Mouse (Mus musculus): ENCODE measurements around the gene Kbtbd13. TPM values are rescaled to one million over a fixed set of nuclear protein-coding genes. Genes with fewer than 3 reads are reported as not detected.
A peak's percentile ranks its signal among the peaks of the same experiment; 100 is the strongest.

Gene Kbtbd13
- total and polyA plus RNA-seq, 2 experiments from 2014 or later: 0.46 to 1.0 TPM

GRCm38 (mm10) chr9:65372449-65372848, 19.0 kb downstream of the Kbtbd13 start:
- H3K9ac ChIP-seq (replicated peaks; ENCODE audit: low read length): no peak overlapping the region
- no peaks in the 10 kb centered on the region for H3K27me3 ChIP-seq (ENCODE audit: insufficient read depth, low read length)
- DNase-seq (ENCODE audit: low spot score) (peak; percentile 35), ATAC-seq (no peak)
- H3K36me3 ChIP-seq (ENCODE audit: insufficient read depth, low read length): peaks cover 12% of the 10 kb centered on the region; the same call in 1 of the 2 replicates
- no peaks in the 10 kb centered on the region for H3K9me3 ChIP-seq (ENCODE audit: low read length)
- H3K27ac ChIP-seq: no peak overlapping the region
- WGBS: 77% methylated on average over 4 of the region's 4 CpGs
- peak; percentile 52 for TF ChIP-seq CTCF (IDR thresholded peaks at IDR 0.05; ENCODE audit: low read depth)
- H3K4me1 ChIP-seq (ENCODE audit: insufficient read depth, low read length): no peaks in the 10 kb centered on the region
- H3K4me2 ChIP-seq (ENCODE audit: low read depth, low read length): no peak overlapping the region
- H3K4me3 ChIP-seq (ENCODE audit: low read length): no peak overlapping the region

- Histone ChIP-seq H3K9me3 (ENCODE audit: low read length) (no peaks in the 10 kb centered on the region), H3K27me3 (ENCODE audit: insufficient read depth, low read length) (no peaks in the 10 kb centered on the region), H3K4me1 (ENCODE audit: insufficient read depth, low read length) (no peaks in the 10 kb centered on the region), H3K27ac (no peak overlapping the region), H3K36me3 (ENCODE audit: insufficient read depth, low read length) (peaks cover 12% of the 10 kb centered on the region; the same call in 1 of the 2 replicates), H3K9ac (replicated peaks; ENCODE audit: low read length) (no peak overlapping the region), H3K4me2 (ENCODE audit: low read depth, low read length) (no peak overlapping the region), H3K4me3 (ENCODE audit: low read length) (no peak overlapping the region)
- no peak for TF ChIP-seq CTCF (IDR thresholded peaks at IDR 0.05; ENCODE audit: low read depth)
- 78% methylated on average over 24 of the region's 24 CpGs for WGBS
- ATAC-seq (no peak), DNase-seq (ENCODE audit: low spot score) (no peak)
These were observed 19.7 kb downstream of the Kbtbd13 start for GRCm38 (mm10) chr9:65371756-65372155.

DNA sequence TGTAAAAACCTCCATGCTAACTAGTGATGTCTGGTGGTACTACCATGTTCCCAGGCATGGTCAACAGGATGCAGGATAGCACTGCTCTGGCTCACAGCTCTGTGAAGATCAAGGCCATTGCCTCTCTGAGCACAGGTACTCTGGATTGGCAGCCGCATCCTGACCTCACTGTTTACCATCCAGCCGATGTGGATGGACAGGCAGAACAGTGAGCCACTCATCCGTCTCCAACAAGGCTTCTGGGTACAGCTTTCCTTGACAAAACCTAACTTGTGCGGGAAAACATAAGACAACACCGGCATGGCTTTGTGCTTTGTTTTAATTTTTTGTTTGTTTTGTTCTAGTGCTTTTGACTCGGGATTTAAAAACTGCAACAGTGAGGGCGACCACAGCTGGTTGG, 25.7 kb downstream of the Kbtbd13 start:
- Histone ChIP-seq H3K9ac (replicated peaks; ENCODE audit: low read length) (no peak overlapping the region), H3K27ac (no peak overlapping the region), H3K27me3 (ENCODE audit: insufficient read depth, low read length) (no peaks in the 10 kb centered on the region), H3K9me3 (ENCODE audit: low read length) (no peaks in the 10 kb centered on the region), H3K4me2 (ENCODE audit: low read depth, low read length) (no peak overlapping the region), H3K36me3 (ENCODE audit: insufficient read depth, low read length) (peaks cover 19% of the 10 kb centered on the region; the same call in 1 of the 2 replicates), H3K4me1 (ENCODE audit: insufficient read depth, low read length) (no peaks in the 10 kb centered on the region), H3K4me3 (ENCODE audit: low read length) (no peak overlapping the region)
- ATAC-seq (no peak), DNase-seq (ENCODE audit: low spot score) (no peak)
- TF ChIP-seq CTCF (IDR thresholded peaks at IDR 0.05; ENCODE audit: low read depth): no peak
- whole genome bisulfite sequencing: 92% methylated on average over 7 of the region's 7 CpGs

GRCm38 (mm10) chr9:65363684-65364083, 27.8 kb downstream of the Kbtbd13 start:
- H3K27ac ChIP-seq: no peak overlapping the region
- no peak for TF ChIP-seq CTCF (IDR thresholded peaks at IDR 0.05; ENCODE audit: low read depth)
- ATAC-seq (no peak), DNase-seq (ENCODE audit: low spot score) (no peak)
- 64% methylated on average over 9 of the region's 9 CpGs for WGBS
- H3K9ac ChIP-seq (replicated peaks; ENCODE audit: low read length): no peak overlapping the region
- H3K36me3 ChIP-seq (ENCODE audit: insufficient read depth, low read length): peaks cover 31% of the 10 kb centered on the region
- no peak overlapping the region for H3K4me2 ChIP-seq (ENCODE audit: low read depth, low read length)
- H3K27me3 ChIP-seq (ENCODE audit: insufficient read depth, low read length): no peaks in the 10 kb centered on the region
- H3K4me1 ChIP-seq (ENCODE audit: insufficient read depth, low read length): no peaks in the 10 kb centered on the region
- no peaks in the 10 kb centered on the region for H3K9me3 ChIP-seq (ENCODE audit: low read length)
- no peak overlapping the region for H3K4me3 ChIP-seq (ENCODE audit: low read length)

DNA sequence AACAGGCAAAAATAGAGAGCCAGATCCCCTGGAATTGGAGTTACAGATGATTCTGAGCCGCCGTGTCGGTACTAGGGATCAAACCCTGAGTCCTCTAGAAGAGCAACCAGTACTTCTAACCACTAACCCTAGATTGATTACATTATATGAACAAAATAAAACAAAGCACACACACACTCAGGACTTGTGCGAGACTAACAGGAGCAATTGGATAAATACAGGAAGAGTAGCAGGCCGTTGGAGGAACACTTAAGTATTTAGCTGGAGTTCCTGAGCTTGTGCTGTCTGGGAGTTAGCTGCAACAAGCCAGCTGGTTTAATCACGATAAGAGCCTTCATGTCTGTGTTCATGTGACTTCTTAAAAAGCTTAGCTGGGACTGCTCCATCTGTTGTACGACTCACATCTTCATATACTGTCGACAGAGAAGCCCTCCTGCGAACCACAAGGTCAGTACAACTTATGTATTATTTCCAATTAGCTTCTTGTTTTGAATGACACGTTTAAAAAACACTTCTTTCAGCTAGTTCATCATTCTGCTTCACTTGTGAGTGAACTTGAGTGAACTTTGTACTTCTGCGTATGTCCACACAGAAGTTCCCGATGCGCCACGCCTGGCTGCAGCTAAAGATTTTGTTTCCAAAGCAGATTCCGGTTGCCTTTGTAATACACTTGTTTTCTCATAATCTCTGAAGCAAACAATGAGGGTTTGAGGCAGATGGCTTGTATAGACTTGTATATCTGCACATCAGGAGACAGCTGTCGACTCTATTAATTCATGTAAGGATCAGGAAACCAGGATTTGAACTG, 30.6 kb downstream of the Kbtbd13 start, which contains the start of gene Ubap1l:
TSS of gene Ubap1l (plus strand) at position 401 of the 808 bp plus-strand sequence.
- Histone ChIP-seq H3K27ac (no peak within 1 kb of the TSS), H3K27me3 (ENCODE audit: insufficient read depth, low read length) (no peaks in the 10 kb centered on the region), H3K9ac (replicated peaks; ENCODE audit: low read length) (no peak within 1 kb of the TSS), H3K9me3 (ENCODE audit: low read length) (no peaks in the 10 kb centered on the region), H3K36me3 (ENCODE audit: insufficient read depth, low read length) (peaks cover 49% of the 10 kb centered on the region), H3K4me3 (ENCODE audit: low read length) (no peak within 1 kb of the TSS), H3K4me1 (ENCODE audit: insufficient read depth, low read length) (no peaks in the 10 kb centered on the region), H3K4me2 (ENCODE audit: low read depth, low read length) (no peak within 1 kb of the TSS)
- DNase-seq (ENCODE audit: low spot score): no peak
- TF ChIP-seq CTCF (IDR thresholded peaks at IDR 0.05; ENCODE audit: low read depth): no peak
- WGBS: 90% methylated on average over 16 of the region's 16 CpGs
- no peak for ATAC-seq

DNA sequence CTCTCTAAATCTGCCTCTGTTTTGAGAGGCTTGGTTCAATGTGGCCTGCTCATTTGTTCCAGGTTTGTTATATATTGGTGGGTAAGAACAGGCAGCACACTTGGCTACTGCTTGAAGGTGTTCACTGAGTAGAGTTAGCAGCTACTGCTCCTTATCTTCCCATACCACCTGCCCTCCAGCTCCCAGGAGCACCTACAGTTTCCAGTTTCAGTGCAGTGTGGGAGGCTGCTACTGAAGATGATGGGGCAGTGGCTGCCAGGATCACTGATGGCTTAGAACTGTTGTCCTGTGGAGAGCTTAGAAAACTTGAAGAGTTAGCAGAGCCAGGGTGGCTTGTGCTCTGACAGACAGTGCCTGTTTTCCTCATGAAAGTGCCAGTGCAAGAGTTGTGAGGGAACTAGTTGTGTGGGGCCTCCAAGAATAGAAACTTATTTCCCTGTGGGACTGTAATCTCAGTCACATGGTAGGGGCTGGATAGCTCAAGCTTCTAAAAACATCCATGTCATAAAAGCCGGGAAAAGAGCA, 32.4 kb downstream of the Kbtbd13 start:
- H3K4me3 ChIP-seq (ENCODE audit: low read length): no peak overlapping the region
- no peak overlapping the region for H3K27ac ChIP-seq
- WGBS: 95% methylated on average over 1 of the region's 1 CpGs
- no peak overlapping the region for H3K4me2 ChIP-seq (ENCODE audit: low read depth, low read length)
- H3K36me3 ChIP-seq (ENCODE audit: insufficient read depth, low read length): peaks cover 56% of the 10 kb centered on the region
- H3K27me3 ChIP-seq (ENCODE audit: insufficient read depth, low read length): no peaks in the 10 kb centered on the region
- H3K9ac ChIP-seq (replicated peaks; ENCODE audit: low read length): no peak overlapping the region
- TF ChIP-seq CTCF (IDR thresholded peaks at IDR 0.05; ENCODE audit: low read depth): no peak
- DNase-seq (ENCODE audit: low spot score) (no peak), ATAC-seq (no peak)
- H3K9me3 ChIP-seq (ENCODE audit: low read length): no peaks in the 10 kb centered on the region
- no peaks in the 10 kb centered on the region for H3K4me1 ChIP-seq (ENCODE audit: insufficient read depth, low read length)

DNA sequence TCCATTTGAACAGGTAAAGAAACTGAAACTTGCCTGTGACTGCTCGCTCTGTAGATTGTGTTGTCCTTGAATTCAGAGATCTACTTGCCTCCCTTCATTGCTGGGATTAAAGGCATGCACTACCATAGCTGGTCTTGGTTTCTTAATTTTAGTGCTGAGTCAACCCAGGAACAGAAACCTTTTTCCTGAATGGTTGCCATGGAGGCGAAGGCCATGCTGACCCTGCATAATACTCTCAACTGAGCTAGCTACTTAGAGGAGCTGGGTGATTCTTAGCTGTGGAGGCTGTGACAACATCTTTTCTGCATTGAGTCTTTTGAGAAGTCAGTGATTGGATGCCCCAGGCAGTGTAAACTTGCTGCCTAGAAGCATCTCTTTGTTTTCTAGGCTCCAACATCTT, 34.5 kb downstream of the Kbtbd13 start:
- peaks cover 48% of the 10 kb centered on the region for H3K36me3 ChIP-seq (ENCODE audit: insufficient read depth, low read length)

More for the DNA sequence above, 34.5 kb downstream of the Kbtbd13 start:
- DNase-seq (ENCODE audit: low spot score) (no peak), ATAC-seq (no peak)
- Histone ChIP-seq H3K27me3 (ENCODE audit: insufficient read depth, low read length) (no peaks in the 10 kb centered on the region), H3K4me2 (ENCODE audit: low read depth, low read length) (no peak overlapping the region), H3K9me3 (ENCODE audit: low read length) (no peaks in the 10 kb centered on the region), H3K9ac (replicated peaks; ENCODE audit: low read length) (no peak overlapping the region), H3K4me3 (ENCODE audit: low read length) (no peak overlapping the region), H3K27ac (no peak overlapping the region), H3K4me1 (ENCODE audit: insufficient read depth, low read length) (no peaks in the 10 kb centered on the region)
- TF ChIP-seq CTCF (IDR thresholded peaks at IDR 0.05; ENCODE audit: low read depth): no peak
- WGBS: 90% methylated on average over 2 of the region's 2 CpGs

Data from hindbrain, postnatal 0 days (tissue).